Comparison of ENCODE assay signal across 16 mouse cellular contexts in genomic region chr11:20552758-20553673, GRCm38 (mm10). TPM values are rescaled to one million over a fixed set of nuclear protein-coding genes. Genes with fewer than 3 reads are reported as not detected.
DNase-seq lines count a peak whose midpoint lies in the region; ATAC-seq lines count a peak whose summit lies in the region.
"Had no signal": no experiment of that assay in that cellular context is flagged by ENCODE, and none has a peak within 500 bp of the region (broad histone marks: within the 10 kb centered on the region; RNA-seq: fewer than 3 reads in every experiment).

No protein-coding gene starts in this region.

- H3K9me3 ChIP-seq in midbrain, embryonic 14.5 days (ENCODE audit: control insufficient read depth, low read length): no peaks in the 10 kb centered on the region
- no peaks in the 10 kb centered on the region for H3K9me3 ChIP-seq in midbrain, embryonic 10.5 days (replicated peaks)
- H3K9me3 ChIP-seq: liver, embryonic 15.5 days; neural tube, embryonic 15.5 days; stomach, embryonic 15.5 days had no signal

- H3K4me1 ChIP-seq in midbrain, embryonic 14.5 days (ENCODE audit: control insufficient read depth, insufficient read depth, low read length): no peaks in the 10 kb centered on the region
- H3K4me1 ChIP-seq in midbrain, embryonic 10.5 days: peaks cover 12% of the 10 kb centered on the region
- H3K4me1 ChIP-seq: neural tube, embryonic 15.5 days; stomach, embryonic 15.5 days had no signal

- no peaks in the 10 kb centered on the region for H3K27me3 ChIP-seq in midbrain, embryonic 14.5 days (ENCODE audit: control insufficient read depth, insufficient read depth, low read length)
- H3K27me3 ChIP-seq in midbrain, embryonic 10.5 days (ENCODE audit: low read depth, poor library complexity, severe bottlenecking): no peaks in the 10 kb centered on the region
- no peaks in the 10 kb centered on the region for H3K27me3 ChIP-seq in splenic B cell, adult 2 months (ENCODE audit: control insufficient read depth, insufficient read depth, low read length, poor library complexity, severe bottlenecking)
- H3K27me3 ChIP-seq: liver, embryonic 15.5 days; neural tube, embryonic 15.5 days; stomach, embryonic 15.5 days had no signal

- no peak overlapping the region for H3K9ac ChIP-seq in midbrain, embryonic 14.5 days (replicated peaks; ENCODE audit: low read length)
- H3K9ac ChIP-seq: liver, embryonic 15.5 days; neural tube, embryonic 15.5 days; stomach, embryonic 15.5 days had no signal

- H3K27ac ChIP-seq in midbrain, embryonic 14.5 days (replicated peaks; ENCODE audit: low read depth, low read length): 0 out of 2 replicates have a peak overlapping the region, but pooled peaks have one; percentile 13
- H3K27ac ChIP-seq in midbrain, embryonic 10.5 days (replicated peaks): no peak overlapping the region
- H3K27ac ChIP-seq: liver, embryonic 15.5 days; neural tube, embryonic 15.5 days; stomach, embryonic 15.5 days had no signal

- H3K4me3 ChIP-seq in midbrain, embryonic 14.5 days (replicated peaks; ENCODE audit: low read depth, low read length): no peak overlapping the region
- H3K4me3 ChIP-seq in midbrain, embryonic 10.5 days: no peak overlapping the region
- H3K4me3 ChIP-seq: erythroblast, embryonic 14.5 days; liver, embryonic 15.5 days; neural tube, embryonic 15.5 days; stomach, embryonic 15.5 days had no signal

- H3K36me3 ChIP-seq in midbrain, embryonic 14.5 days (ENCODE audit: control insufficient read depth, insufficient read depth, low read length): no peaks in the 10 kb centered on the region
- H3K36me3 ChIP-seq in midbrain, embryonic 10.5 days: no peaks in the 10 kb centered on the region
- H3K36me3 ChIP-seq in splenic B cell, adult 2 months (ENCODE audit: control insufficient read depth, insufficient read depth, low read length, poor library complexity, severe bottlenecking): no peaks in the 10 kb centered on the region
- H3K36me3 ChIP-seq: liver, embryonic 15.5 days; neural tube, embryonic 15.5 days; stomach, embryonic 15.5 days had no signal

- 75% methylated on average over 8 of the region's 8 CpGs for WGBS in midbrain, embryonic 14.5 days
- 81% methylated on average over 8 of the region's 8 CpGs for WGBS in midbrain, embryonic 10.5 days

- no peak overlapping the region for H3K4me2 ChIP-seq in midbrain, embryonic 14.5 days (ENCODE audit: low read length)
- H3K4me2 ChIP-seq: liver, embryonic 15.5 days; neural tube, embryonic 15.5 days; stomach, embryonic 15.5 days had no signal

- DNase-seq in midbrain, embryonic 14.5 days: no peak
- DNase-seq in midbrain, embryonic 10.5 days (ENCODE audit: low spot score): no peak
- peak; percentile 15 to 53 for DNase-seq in CD8-positive naive resting alpha-beta T cell, adult 2 months (ENCODE audit: low read depth in 2 of 2, low spot score in 2 of 2)
- peak; percentile 23 for DNase-seq in brain, adult 2 months (ENCODE audit: low read depth, low spot score)
- peak; percentile 27 for DNase-seq in splenic B cell, adult 2 months (ENCODE audit: low read depth, low spot score)
- no peak for DNase-seq in layer of hippocampus, adult 18-20 months (ENCODE audit: low spot score in 2 of 2)
- DNase-seq in gastrocnemius, adult 8-10 months (ENCODE audit: low spot score in 2 of 2): no peak
- DNase-seq: adrenal gland, postnatal 10 days; heart, adult 11 months; heart, postnatal 10 days; lung, postnatal 4 days had no signal

- no peak for ATAC-seq in midbrain, embryonic 14.5 days (ENCODE audit: low FRiP score, low TSS enrichment)
- ATAC-seq: intestine, embryonic 16.5 days had no signal

RNA-seq across cellular contexts. Expression of gene Sertad2, which starts 10.0 kb away (rescaled TPM):
- polyA plus RNA-seq in midbrain, embryonic 14.5 days (2014; fragmentation: Nextera tagmentation; extraction: Ambion mirVana): 22.3 and 29.8 TPM in 2 replicates
- 30.3 and 36.7 TPM in 2 replicates for polyA plus RNA-seq in midbrain, embryonic 10.5 days (2016; fragmentation: Nextera tagmentation; extraction: Ambion mirVana)
- 10 to 100 TPM; 21.9 to 23.6 TPM for total RNA-seq in layer of hippocampus, adult 18-20 months (2021)
- 10 to 100 TPM; 11.8 to 13.3 (median 12.6) TPM for total RNA-seq in gastrocnemius, adult 8-10 months (2022)

Comparison
In these comparisons a context has a peak if more than half of its experiments do, and no peak if none do; other contexts are left out.
1. DNase-seq: peak in CD8-positive naive resting alpha-beta T cell, adult 2 months (2 of 2), brain, adult 2 months (single experiment) and splenic B cell, adult 2 months (single experiment); none in midbrain, embryonic 14.5 days (single experiment), midbrain, embryonic 10.5 days (single experiment), layer of hippocampus, adult 18-20 months (0 of 2) and gastrocnemius, adult 8-10 months (0 of 2).